Mouse (Mus musculus) layer of hippocampus, adult 6 months (tissue): ENCODE data around the gene Zfp568. TPM values are rescaled to one million over a fixed set of nuclear protein-coding genes. Genes with fewer than 3 reads are reported as not detected.

Experiments used
- long read RNA-seq, 2 experiments: library from polyadenylated mRNA; unstranded; transcript quantifications; one replicate each; pipeline ENCODE4 v2.0.0; 2019 to 2020
- polyA plus RNA-seq: library from polyadenylated mRNA; unstranded; fragments of <200 nt; fragmentation: Nextera tagmentation; gene quantifications from 2 replicates; pipeline ENCODE4 v1.2.3, GENCODE M21; 2021

Zfp568 gene
- 0.23 and 0.29 TPM in 2 replicates for polyA plus RNA-seq
- long read RNA-seq, experiment 1, partial matches to known transcripts = 0 of 1 reads
- long read RNA-seq, experiment 1, other reads (novel, unspliced or antisense) = 1 of 1 reads
- long read RNA-seq, experiment 2, partial matches to known transcripts = 0 of 1 reads
- long read RNA-seq, experiment 2, other reads (novel, unspliced or antisense) = 1 of 1 reads

GRCm38 (mm10) chr7:29983690-29984380 lies at the start of gene Zfp568:
Zfp568 (plus strand) TSS chr7:29983955.

GRCm38 (mm10) chr7:29953513-29954401 lies 30.0 kb upstream of the Zfp568 start, which contains the start of gene Zfp74:
Zfp74 (minus strand) TSS chr7:29954089.

GRCm38 (mm10) chr7:30050882-30051548 lies 67.3 kb downstream of the Zfp568 start, which contains the start of gene Zfp14:
Zfp14 (minus strand) TSS chr7:30051380.

GRCm38 (mm10) chr7:30072146-30073028 lies 88.6 kb downstream of the Zfp568 start, which contains the start of gene Zfp82:
Zfp82 (minus strand) TSS chr7:30072900.

Other genes with a start within 250 kb of the Zfp568 start
- gene Zfp84, start 215.4 kb upstream of the Zfp568 start, polyA plus RNA-seq = 4.7 and 6.1 TPM in 2 replicates
- gene Zfp30, start 200.0 kb upstream of the Zfp568 start, polyA plus RNA-seq = 7.3 and 7.5 TPM in 2 replicates
- 3.3 and 5.3 TPM in 2 replicates for gene Zfp790, start 167.8 kb upstream of the Zfp568 start, polyA plus RNA-seq
- 5.9 and 6.1 TPM in 2 replicates for gene Zfp940, start 130.3 kb upstream of the Zfp568 start, polyA plus RNA-seq
- gene Zfp420, start 124.0 kb upstream of the Zfp568 start, polyA plus RNA-seq = 6.0 and 7.3 TPM in 2 replicates
- gene Zfp27, start 77.4 kb upstream of the Zfp568 start, polyA plus RNA-seq = 8.4 and 9.5 TPM in 2 replicates
- 1.1 and 1.2 TPM in 2 replicates for gene Zfp383, start 75.7 kb upstream of the Zfp568 start, polyA plus RNA-seq
- gene Zfp74, start 29.9 kb upstream of the Zfp568 start, polyA plus RNA-seq = 10.0 TPM in 2 replicates
- gene Zfp14, start 67.4 kb downstream of the Zfp568 start, polyA plus RNA-seq = 5.0 and 5.1 TPM in 2 replicates
- gene Zfp82, start 88.9 kb downstream of the Zfp568 start, polyA plus RNA-seq = 2.5 and 2.7 TPM in 2 replicates
- gene Gm26920, start 106.5 kb downstream of the Zfp568 start, polyA plus RNA-seq = 0.08 and 0.69 TPM in 2 replicates
- gene Zfp566, start 106.6 kb downstream of the Zfp568 start, polyA plus RNA-seq = 6.6 and 6.7 TPM in 2 replicates
- 58.4 and 64.8 TPM in 2 replicates for gene Zfp260, start 110.8 kb downstream of the Zfp568 start, polyA plus RNA-seq
- gene Zfp382, start 138.0 kb downstream of the Zfp568 start, polyA plus RNA-seq = 7.3 and 8.7 TPM in 2 replicates
- 3.2 and 3.3 TPM in 2 replicates for gene Zfp146, start 185.8 kb downstream of the Zfp568 start, polyA plus RNA-seq
- gene Cox7a1, start 200.2 kb downstream of the Zfp568 start, polyA plus RNA-seq = 13.4 and 28.5 TPM in 2 replicates
- gene Capns1, start 214.9 kb downstream of the Zfp568 start, polyA plus RNA-seq = 39.7 and 41.1 TPM in 2 replicates
- 144 and 151 TPM in 2 replicates for gene Polr2i, start 248.0 kb downstream of the Zfp568 start, polyA plus RNA-seq
- gene Tbcb, start 248.3 kb downstream of the Zfp568 start, polyA plus RNA-seq = 265 and 278 TPM in 2 replicates